Mouse (Mus musculus) left cerebral cortex, adult 11 months (tissue): ENCODE measurements around the gene Catip.
A peak's percentile ranks its signal among the peaks of the same experiment; 100 is the strongest.
"Not testable (repeated sequence)": the region's sequence is repeated elsewhere in the genome, so short reads cannot be mapped to it uniquely, and the experiment has no call there.

Experiments
- DNase-seq: peaks from one replicate; pipeline ENCODE4 v3.0.0; 2022; ENCODE audit warnings: low spot score

Gene Catip

DNA sequence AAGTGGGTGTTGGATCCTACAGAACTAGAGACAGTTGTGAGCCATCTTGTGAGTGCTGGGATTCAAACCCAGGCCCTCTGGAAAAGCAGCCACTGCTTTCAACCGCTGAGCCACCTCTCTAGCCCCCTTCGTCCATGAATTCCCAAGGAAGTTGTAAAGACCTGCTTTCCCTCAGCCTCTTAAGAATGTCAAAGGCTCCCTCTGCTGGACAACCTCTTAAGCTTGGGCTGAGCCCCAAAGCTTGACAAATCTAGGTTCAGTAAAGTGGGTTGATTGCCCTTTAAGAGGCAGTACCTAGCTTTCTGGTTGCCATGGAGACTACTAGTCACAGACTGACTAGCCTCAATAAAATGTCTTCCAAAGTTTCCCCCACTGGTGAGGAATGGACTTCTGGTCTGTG lies at the start of gene Catip:
Catip (plus strand) TSS at position 297 of the 400 bp plus-strand sequence.
- peak; percentile 80 for DNase-seq

DNA sequence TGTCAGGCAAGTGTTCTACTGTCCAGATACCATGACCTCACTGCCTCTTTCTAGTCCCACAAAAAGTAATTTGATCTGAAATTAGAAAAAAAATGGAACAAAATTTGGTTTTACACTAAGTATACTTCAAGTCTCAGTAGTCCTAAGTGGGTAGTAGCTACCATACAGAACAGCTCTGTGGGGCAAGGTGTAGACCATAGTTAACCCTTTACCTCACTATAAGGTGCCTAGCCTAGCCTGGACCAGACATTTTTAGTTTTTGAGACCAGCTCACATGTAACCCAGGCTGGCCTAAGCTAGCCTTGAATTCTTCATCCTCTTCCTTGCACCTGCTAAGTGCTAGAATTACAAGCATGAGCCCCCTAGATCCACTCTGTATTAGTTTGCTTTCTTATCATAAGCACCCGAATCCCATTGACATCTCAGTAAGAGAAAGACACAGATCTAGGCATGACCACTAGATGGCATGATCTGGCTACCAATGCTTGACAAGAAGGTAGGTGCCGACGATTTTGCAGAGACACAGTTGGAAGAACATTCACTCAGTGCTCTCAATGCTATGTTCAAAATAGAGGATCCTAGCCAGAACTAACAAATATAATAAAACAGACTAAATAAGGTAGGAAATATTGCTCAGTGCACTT lies 48.7 kb upstream of the Catip start:
- peak; percentile 78 for DNase-seq

DNA sequence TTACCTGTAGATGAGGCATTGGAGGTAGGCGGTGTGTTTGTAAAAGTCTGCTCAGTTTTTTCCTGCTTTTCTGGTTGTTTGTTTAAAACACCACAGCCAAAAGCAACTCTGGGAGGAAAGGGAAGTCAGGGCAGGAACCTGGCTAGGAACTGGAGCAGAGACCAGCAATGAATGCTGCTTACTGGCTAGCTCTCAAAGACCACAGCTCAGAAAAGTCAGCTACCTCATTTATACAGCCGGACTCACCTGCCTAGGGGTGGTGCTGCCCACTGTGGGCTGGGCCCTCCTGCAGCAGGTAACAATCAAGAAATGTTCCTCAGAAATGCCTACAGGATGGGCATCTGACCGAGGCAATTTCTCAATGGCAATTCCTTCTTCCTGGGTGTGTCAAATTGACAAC lies 47.1 kb upstream of the Catip start:
- DNase-seq: no peak

DNA sequence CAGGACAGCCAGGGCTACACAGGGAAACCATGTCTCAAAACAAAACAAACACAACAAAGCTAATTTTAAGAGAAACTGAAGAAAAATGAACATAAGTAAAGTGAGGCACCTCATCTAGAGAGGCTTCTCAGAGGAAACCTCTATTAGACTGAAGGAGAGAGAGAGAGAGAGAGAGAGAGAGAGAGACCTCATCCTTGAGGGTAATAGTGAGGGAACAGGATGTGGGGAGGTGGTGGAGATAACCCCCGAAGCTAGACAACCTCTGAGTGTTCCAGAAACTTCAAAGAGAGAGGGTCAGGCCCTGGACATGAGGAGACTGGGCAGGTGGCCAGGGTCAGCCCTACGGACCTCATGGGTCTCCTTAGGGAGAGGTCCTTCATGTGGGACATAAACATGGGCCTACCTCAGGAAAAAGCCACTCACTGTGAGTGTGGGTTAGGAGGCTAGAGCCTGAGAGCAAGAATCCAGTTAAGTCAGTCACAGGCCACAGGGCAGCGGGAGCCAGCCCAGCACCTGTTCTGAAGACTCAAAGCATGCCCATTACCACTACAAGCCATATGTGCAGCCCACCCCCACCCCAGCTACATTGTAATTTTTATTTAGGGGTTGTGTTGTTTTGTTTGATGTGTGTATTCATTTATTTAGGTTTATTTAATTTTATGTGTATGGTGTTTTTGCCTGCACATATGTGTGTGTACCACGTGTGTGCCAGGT lies 45.6 kb upstream of the Catip start:
- no peak for DNase-seq

- no peak for DNase-seq
Measured at GRCm38 (mm10) chr1:74318711-74319110, 43.2 kb upstream of the Catip start.

DNA sequence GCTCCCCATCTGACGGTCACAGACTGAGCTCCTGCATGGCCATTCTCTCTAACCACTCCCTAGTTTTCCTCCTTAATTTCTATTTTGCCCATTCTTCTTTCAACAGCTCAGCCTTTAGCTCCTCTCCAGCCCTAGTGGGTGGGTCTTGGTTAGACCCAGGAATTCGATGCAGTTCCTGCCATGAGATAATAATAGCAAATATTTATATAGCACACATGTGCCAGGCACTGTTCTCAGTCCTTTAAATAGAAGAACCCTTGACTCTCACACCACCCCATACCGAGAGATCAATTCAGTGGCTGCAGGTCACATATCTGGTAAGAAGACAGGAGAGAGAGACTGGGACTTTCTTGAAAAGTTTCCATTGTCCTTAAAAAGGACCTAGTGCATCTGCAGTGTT lies 40.5 kb upstream of the Catip start:
- no peak for DNase-seq

GRCm38 (mm10) chr1:74326916-74327315 lies 35.0 kb upstream of the Catip start:
- DNase-seq: not testable (repeated sequence)

GRCm38 (mm10) chr1:74329899-74330431 lies 31.9 kb upstream of the Catip start:
- no peak for DNase-seq

DNA sequence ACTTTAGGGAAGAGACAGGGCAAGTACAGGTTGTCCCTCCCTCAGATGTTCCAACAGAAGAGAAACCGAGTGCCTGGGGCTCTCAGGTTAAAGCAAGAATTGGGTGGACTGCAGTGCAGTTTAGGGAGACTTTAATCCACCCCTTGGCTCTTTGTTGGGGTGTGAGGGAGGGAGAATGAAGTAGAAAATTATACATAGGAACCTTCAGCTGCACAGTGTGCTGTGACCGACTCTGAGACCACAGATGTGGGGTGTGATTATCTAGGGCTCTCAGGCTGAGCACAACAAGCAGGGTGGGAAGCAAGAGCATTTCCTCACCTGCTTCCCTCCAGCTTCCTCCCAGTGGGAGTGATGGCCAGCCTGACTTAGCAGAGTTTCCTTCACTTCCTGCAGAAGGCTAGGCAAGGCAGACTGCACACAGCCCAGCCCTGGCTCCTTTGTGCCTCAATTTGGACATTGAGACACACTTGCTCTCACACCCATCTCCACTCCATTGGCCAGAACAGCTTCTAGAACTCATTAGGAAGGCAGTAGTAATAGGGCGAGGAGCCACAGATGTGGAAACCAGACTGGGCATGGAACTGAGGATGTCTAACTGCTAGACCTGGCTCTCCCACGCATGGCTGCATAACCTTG lies 30.7 kb upstream of the Catip start:
- DNase-seq: no peak

DNA sequence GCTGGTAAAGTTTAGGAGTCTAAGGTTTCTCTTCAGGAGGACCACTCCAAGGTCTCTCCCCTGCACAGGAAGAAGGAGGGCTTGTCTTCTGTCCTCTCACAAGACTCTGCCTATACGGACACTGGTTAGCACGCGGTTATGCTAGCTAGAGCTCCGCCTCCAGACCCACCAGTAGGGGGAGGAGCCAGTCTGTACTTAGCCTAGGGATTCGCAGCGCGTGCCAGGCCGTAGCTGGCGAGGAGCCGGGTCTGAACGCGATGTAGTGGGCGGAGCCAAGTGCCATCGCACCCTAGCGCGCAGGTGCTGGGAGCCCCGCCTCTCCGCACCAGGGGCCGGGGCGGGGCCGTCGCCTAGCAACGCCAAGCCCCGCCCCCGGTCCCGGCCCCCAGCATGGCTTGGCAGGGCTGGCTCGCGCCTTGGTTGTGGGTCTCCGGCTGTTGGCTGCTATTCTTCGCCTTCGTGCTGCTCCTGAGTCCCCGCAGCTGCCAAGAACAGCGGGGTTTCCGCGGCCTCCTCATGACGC lies 29.6 kb upstream of the Catip start:
- peak; percentile 95 for DNase-seq

DNA sequence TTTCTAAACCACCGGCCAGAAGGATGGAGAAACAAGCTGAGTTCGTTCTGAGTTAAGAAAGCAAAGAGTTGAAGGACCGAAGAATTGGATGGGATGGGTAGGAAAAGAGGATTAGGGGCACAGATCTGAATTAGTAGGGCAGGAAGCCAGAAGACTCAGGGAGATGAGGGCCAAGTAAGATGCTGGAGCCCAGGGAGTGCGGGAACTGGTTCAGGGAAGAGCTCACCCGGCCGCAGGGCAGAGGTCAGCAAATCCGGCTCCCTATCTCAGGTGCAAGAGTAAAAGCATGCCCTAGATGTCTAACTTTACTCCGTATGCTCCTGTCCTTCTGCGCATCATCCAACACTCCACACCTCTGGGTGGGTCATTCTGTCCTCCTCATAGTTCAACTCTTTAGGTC lies 29.0 kb upstream of the Catip start:
- no peak for DNase-seq

GRCm38 (mm10) chr1:74334607-74335006 lies 27.3 kb upstream of the Catip start:
- no peak for DNase-seq

- DNase-seq: no peak
Measured at GRCm38 (mm10) chr1:74335033-74335432, 26.9 kb upstream of the Catip start.

- no peak for DNase-seq
Measured at GRCm38 (mm10) chr1:74335436-74336170, 26.3 kb upstream of the Catip start.

- no peak for DNase-seq
Measured at GRCm38 (mm10) chr1:74337241-74337771, 24.6 kb upstream of the Catip start.

DNA sequence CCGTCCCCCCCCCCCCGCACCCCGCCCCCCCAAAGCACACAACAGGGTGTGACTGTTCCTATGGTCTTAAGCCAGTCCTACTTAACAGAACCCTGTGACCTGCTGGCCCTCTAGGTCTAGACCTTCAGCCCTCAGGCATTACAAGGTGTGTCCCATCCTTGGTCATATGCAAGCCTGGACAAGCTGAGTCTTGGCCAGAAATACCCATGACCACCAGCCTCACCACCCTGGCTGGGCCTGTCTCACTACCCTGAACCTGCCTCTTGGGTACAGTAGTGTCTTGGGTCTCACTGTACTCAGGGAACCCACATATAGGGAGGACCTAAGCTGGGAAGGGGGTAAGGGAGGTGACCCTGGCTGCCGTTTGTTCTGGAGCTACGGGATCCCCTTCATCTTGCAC lies 23.9 kb upstream of the Catip start:
- DNase-seq: no peak

- no peak for DNase-seq
Measured at GRCm38 (mm10) chr1:74338626-74339025, 23.3 kb upstream of the Catip start.

DNA sequence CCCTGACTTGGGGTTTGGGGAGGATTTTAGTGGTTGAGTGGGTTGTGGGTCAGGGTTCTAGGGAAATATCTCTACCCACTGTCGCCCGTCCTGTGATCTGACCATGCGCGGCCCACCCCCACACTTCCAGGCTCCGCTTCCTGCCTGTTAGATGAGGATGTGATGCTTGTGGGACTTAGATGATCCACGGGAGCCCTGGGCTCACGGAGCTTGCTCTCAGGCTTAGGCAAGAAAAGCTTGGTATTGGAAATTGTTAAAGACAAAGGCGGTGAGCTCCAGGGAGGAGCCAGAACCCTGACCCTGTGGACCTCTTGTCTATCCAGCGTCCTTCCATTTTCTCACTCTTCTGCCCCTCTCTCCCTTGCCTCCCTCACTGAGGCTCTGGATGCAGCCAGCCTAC lies 22.0 kb upstream of the Catip start:
- DNase-seq: no peak

DNA sequence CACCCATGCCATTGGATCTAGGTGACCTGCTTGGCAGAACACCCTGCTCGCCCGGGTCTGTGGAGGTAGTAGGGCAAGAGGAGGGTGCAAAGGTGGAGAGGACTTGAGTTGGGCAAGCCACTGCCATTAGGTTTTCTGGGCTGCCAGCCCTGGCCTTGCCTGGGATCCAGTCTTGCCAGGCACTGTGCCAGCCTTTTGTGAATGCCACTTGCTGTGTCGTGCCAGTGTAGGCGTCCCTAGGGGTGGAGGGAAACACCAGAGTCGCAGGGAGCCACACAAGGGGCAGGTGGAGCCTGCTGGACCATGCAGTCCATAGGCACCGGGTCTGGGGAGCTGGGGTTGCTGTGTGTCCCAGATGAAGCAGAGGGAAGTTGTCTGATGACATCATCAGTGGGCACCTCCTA lies 21.5 kb upstream of the Catip start:
- no peak for DNase-seq

GRCm38 (mm10) chr1:74340992-74341391 lies 20.9 kb upstream of the Catip start:
- not testable (repeated sequence) for DNase-seq

DNA sequence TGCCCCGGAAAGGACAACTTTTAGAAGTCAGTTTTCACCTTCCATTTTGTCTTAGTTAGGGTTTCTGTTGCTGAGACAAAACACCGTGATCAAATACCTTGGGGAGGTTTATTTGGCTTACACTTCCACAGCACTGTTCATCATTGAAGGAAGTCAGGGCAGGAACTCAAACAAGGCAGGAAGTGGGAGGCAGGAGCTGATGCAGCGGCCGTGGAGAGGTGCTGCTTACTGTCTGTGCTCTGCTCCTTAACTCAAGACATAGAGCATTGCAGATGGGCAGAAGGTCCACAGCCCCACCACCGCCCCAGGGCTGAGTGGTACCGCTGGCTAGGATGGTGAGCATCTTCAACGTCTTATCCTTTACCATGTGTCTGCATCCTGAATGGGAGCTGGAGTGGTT lies 20.0 kb upstream of the Catip start:
- no peak for DNase-seq

DNA sequence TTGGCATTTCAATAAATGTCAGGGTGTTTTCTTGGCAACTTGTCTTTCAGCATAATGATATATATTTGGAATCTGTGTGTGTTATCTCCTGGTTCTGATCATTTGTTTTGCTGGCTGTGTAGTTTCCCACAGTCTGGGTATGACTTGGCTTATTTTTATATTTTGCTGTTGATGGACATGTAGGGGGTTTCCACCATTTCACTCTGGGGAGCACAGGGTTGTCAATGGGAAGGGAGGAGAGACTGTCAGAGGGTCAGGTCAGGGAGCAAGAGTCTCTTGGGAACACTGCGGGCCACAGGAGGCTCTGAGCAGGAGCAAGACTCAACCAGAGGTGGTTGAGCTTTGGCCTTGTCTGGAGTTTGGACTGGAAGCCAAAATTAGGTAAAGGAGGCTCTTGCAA lies 19.6 kb upstream of the Catip start:
- no peak for DNase-seq
